Mouse (Mus musculus) MEL (cell line): Measurements from ENCODE around the gene Lxn. TPM values are rescaled to one million over a fixed set of nuclear protein-coding genes. Genes with fewer than 3 reads are reported as not detected.

Experiments used
- DNase-seq: peaks from one replicate; pipeline ENCODE4 v3.0.0; 2011; ENCODE audit warnings: low read depth, low spot score
- H3K27ac ChIP-seq: 2 replicates; pipeline ENCODE4 v1.5.1; 2012; ENCODE audit warnings: low read depth, mild to moderate bottlenecking, control low read depth, low read length, moderate library complexity; ENCODE audit not compliant: control insufficient read depth
- H3K27me3 ChIP-seq, 2 experiments: fragments of 150-350 bp in 1 of 2; sonication (generic) in 1 of 2; 2 replicates each; pipeline ENCODE4 v1.6.1; 2012; ENCODE audit warnings: low read length in 2 of 2, mild to moderate bottlenecking in 2 of 2, improper control_type of control experiment in 1 of 2, moderate library complexity in 1 of 2; ENCODE audit not compliant: insufficient read depth in 2 of 2, control insufficient read depth in 1 of 2
- H3K36me3 ChIP-seq, 2 experiments: 2 replicates each; pipeline ENCODE4 v1.6.1; 2012 to 2014; ENCODE audit warnings: low read length in 2 of 2, improper control_type of control experiment in 1 of 2, inconsistent platforms in 1 of 2, mild to moderate bottlenecking in 1 of 2; ENCODE audit not compliant: insufficient read depth in 2 of 2, control insufficient read depth in 1 of 2
- H3K4me1 ChIP-seq, 2 experiments: fragments of 150-350 bp in 1 of 2; sonication (generic) in 1 of 2; 2 replicates each; pipeline ENCODE4 v1.6.1; 2012; ENCODE audit warnings: low read length in 2 of 2, improper control_type of control experiment in 1 of 2, mild to moderate bottlenecking in 1 of 2; ENCODE audit not compliant: insufficient read depth in 2 of 2, control insufficient read depth in 1 of 2
- H3K4me3 ChIP-seq, 2 experiments: fragments of 150-350 bp in 1 of 2; sonication (generic) in 1 of 2; 2 replicates each; pipeline ENCODE4 v1.5.1; 2012; ENCODE audit warnings: low read depth in 2 of 2, low read length in 2 of 2, mild to moderate bottlenecking in 2 of 2, moderate library complexity in 2 of 2, control low read depth in 1 of 2, improper control_type of control experiment in 1 of 2; ENCODE audit not compliant: control insufficient read depth in 1 of 2, insufficient read depth in 1 of 2
- H3K79me2 ChIP-seq: 2 replicates; pipeline ENCODE4 v1.6.1; 2012; ENCODE audit warnings: mild to moderate bottlenecking, low read length, moderate library complexity; ENCODE audit not compliant: control insufficient read depth, poor library complexity, insufficient read depth
- H3K9ac ChIP-seq: 2 replicates; pipeline ENCODE4 v1.6.1; 2012; ENCODE audit warnings: low read depth, mild to moderate bottlenecking, control low read depth, low read length, moderate library complexity; ENCODE audit not compliant: control insufficient read depth, poor library complexity, severe bottlenecking
- H3K9me3 ChIP-seq: fragments of 150-350 bp; sonication (generic); replicated peaks from 2 replicates; pipeline ENCODE4 v1.6.1; 2012; ENCODE audit warnings: mild to moderate bottlenecking, low read length, improper control_type of control experiment, moderate library complexity; ENCODE audit not compliant: insufficient read depth
- CHD2 ChIP-seq: IDR thresholded peaks from 2 replicates; pipeline ENCODE4 v1.6.1; 2011; ENCODE audit warnings: low read length, improper control_type of control experiment
- CTCF ChIP-seq, 3 experiments: IDR thresholded peaks in 2 of 3; conservative IDR thresholded peaks in 1 of 3; 2 replicates each; pipeline ENCODE4 v1.5.1; 2011 to 2012; ENCODE audit warnings: low read length in 3 of 3, low read depth in 2 of 3, mild to moderate bottlenecking in 2 of 3, improper control_type of control experiment in 1 of 3, inconsistent platforms in 1 of 3, mixed read lengths in 1 of 3, moderate library complexity in 1 of 3; ENCODE audit not compliant: control insufficient read depth in 1 of 3, insufficient read depth in 1 of 3, poor library complexity in 1 of 3, severe bottlenecking in 1 of 3
- E2F4 ChIP-seq: IDR thresholded peaks from 2 replicates; pipeline ENCODE4 v1.6.1; 2011; ENCODE audit warnings: low read depth, low read length, improper control_type of control experiment, borderline replicate concordance
- ELF1 ChIP-seq: IDR thresholded peaks from 2 replicates; pipeline ENCODE4 v1.6.1; 2014; ENCODE audit warnings: low read depth, mild to moderate bottlenecking, inconsistent platforms, low read length, improper control_type of control experiment, moderate library complexity
- GABPA ChIP-seq: IDR thresholded peaks from 2 replicates; pipeline ENCODE4 v1.6.1; 2012; ENCODE audit warnings: low read depth, mild to moderate bottlenecking, inconsistent platforms, low read length, improper control_type of control experiment, moderate library complexity
- GATA1 ChIP-seq: IDR thresholded peaks from 2 replicates; pipeline ENCODE4 v1.6.1; 2011; ENCODE audit warnings: low read depth, low read length, improper control_type of control experiment
- JUND ChIP-seq: IDR thresholded peaks from 2 replicates; pipeline ENCODE4 v1.6.1; 2011; ENCODE audit warnings: low read depth, mild to moderate bottlenecking, improper control_type of control experiment, low read length
- MAFK ChIP-seq: IDR thresholded peaks from 2 replicates; pipeline ENCODE4 v1.6.1; 2011; ENCODE audit warnings: low read depth, mild to moderate bottlenecking, low read length, improper control_type of control experiment, borderline replicate concordance
- MYB ChIP-seq: IDR thresholded peaks from 2 replicates; pipeline ENCODE4 v1.6.1; 2011; ENCODE audit warnings: mild to moderate bottlenecking, low read depth, low read length, improper control_type of control experiment
- MYC ChIP-seq: IDR thresholded peaks from 2 replicates; pipeline ENCODE4 v1.6.1; 2011; ENCODE audit warnings: low read depth, mild to moderate bottlenecking, low read length, improper control_type of control experiment, moderate library complexity
- NELFE ChIP-seq: IDR thresholded peaks from 2 replicates; pipeline ENCODE4 v1.6.1; 2011; ENCODE audit warnings: low read depth, low read length, improper control_type of control experiment
- NRF1 ChIP-seq: IDR thresholded peaks from 2 replicates; pipeline ENCODE4 v1.6.1; 2014; ENCODE audit warnings: low read depth, mild to moderate bottlenecking, inconsistent platforms, low read length, improper control_type of control experiment, moderate library complexity; ENCODE audit not compliant: poor library complexity, insufficient read depth, severe bottlenecking
- POLR2A ChIP-seq, 2 experiments: IDR thresholded peaks; 2 replicates each; pipeline ENCODE4 v1.6.1; 2011 to 2012; ENCODE audit warnings: low read length in 2 of 2, mild to moderate bottlenecking in 2 of 2, control low read depth in 1 of 2, improper control_type of control experiment in 1 of 2, low read depth in 1 of 2, moderate library complexity in 1 of 2; ENCODE audit not compliant: control insufficient read depth in 1 of 2, insufficient read depth in 1 of 2, poor library complexity in 1 of 2
- POLR2AphosphoS2 ChIP-seq: IDR thresholded peaks from 2 replicates; pipeline ENCODE4 v1.6.1; 2011; ENCODE audit warnings: low read length, improper control_type of control experiment
- RAD21 ChIP-seq: IDR thresholded peaks from 2 replicates; pipeline ENCODE4 v1.6.1; 2011; ENCODE audit warnings: mild to moderate bottlenecking, low read depth, low read length, improper control_type of control experiment
- SIN3A ChIP-seq: IDR thresholded peaks from 2 replicates; pipeline ENCODE4 v1.6.1; 2012; ENCODE audit warnings: low read length, improper control_type of control experiment, inconsistent platforms
- TAL1 ChIP-seq: IDR thresholded peaks from 2 replicates; pipeline ENCODE4 v1.6.1; 2012; ENCODE audit warnings: mild to moderate bottlenecking, inconsistent platforms, low read length, moderate library complexity, mixed read lengths
- TBP ChIP-seq: IDR thresholded peaks from 2 replicates; pipeline ENCODE4 v1.8.0; 2011; ENCODE audit warnings: low read depth, low read length, improper control_type of control experiment
- TCF12 ChIP-seq: IDR thresholded peaks from 2 replicates; pipeline ENCODE4 v1.6.1; 2014; ENCODE audit warnings: low read depth, mild to moderate bottlenecking, inconsistent platforms, low read length, improper control_type of control experiment, moderate library complexity
- UBTF ChIP-seq: IDR thresholded peaks from 2 replicates; pipeline ENCODE4 v1.6.1; 2012; ENCODE audit warnings: low read depth, mild to moderate bottlenecking, inconsistent platforms, low read length, improper control_type of control experiment, moderate library complexity, borderline replicate concordance; ENCODE audit not compliant: insufficient read depth
- USF2 ChIP-seq, 2 experiments: IDR thresholded peaks; 2 replicates each; pipeline ENCODE4 v1.6.1; 2011 to 2012; ENCODE audit warnings: improper control_type of control experiment in 2 of 2, low read length in 2 of 2, borderline replicate concordance in 1 of 2, inconsistent platforms in 1 of 2, low read depth in 1 of 2, mild to moderate bottlenecking in 1 of 2; ENCODE audit not compliant: insufficient read depth in 1 of 2
- ZMIZ1 ChIP-seq: IDR thresholded peaks from 2 replicates; pipeline ENCODE4 v1.6.1; 2012; ENCODE audit warnings: low read depth, mild to moderate bottlenecking, inconsistent platforms, low read length, improper control_type of control experiment, moderate library complexity
- polyA plus RNA-seq, 2 experiments: library from polyadenylated mRNA; stranded (reverse) in 1 of 2; unstranded in 1 of 2; fragments of >175 nt in 1 of 2; fragments of >200 nt in 1 of 2; gene quantifications; 2 replicates each; pipeline versions ENCODE4 v1.2.1 to v1.2.4; 2012; ENCODE audit warnings: low replicate concordance in 2 of 2, low read depth in 1 of 2; ENCODE audit not compliant: insufficient read length in 2 of 2, insufficient read depth in 1 of 2, missing spikeins in 1 of 2
- total RNA-seq: library from RNA; depleted of rRNA; stranded (reverse); fragments of 300-350 nt; gene quantifications from 2 replicates; pipeline ENCODE4 v1.2.3, GENCODE M21; 2012

Gene Lxn
- total and polyA plus RNA-seq, 3 experiments = 0.26 TPM; not detected in 2

- H3K9ac ChIP-seq = no peak overlapping the region
- no peak for DNase-seq
Measured at GRCm38 (mm10) chr3:67459881-67460280, 3.8 kb downstream of the Lxn start.

GRCm38 (mm10) chr3:67450601-67451210 lies 13.0 kb downstream of the Lxn start:
- no peaks in the 10 kb centered on the region for H3K4me1 ChIP-seq
- H3K4me3 ChIP-seq = no peak overlapping the region
- DNase-seq = peak; percentile 26
- TF ChIP-seq CHD2 (no peak), UBTF (no peak), TBP (no peak), TAL1 (no peak), GABPA (no peak), CTCF (IDR thresholded peaks at IDR 0.05 in 2 of 3, conservative IDR thresholded peaks at IDR 0.05 in 1 of 3; ENCODE audit: control insufficient read depth in 1 of 3, insufficient read depth in 1 of 3, low read depth in 2 of 3, low read length in 3 of 3, poor library complexity in 1 of 3, severe bottlenecking in 1 of 3) (no peak), NRF1 (no peak), JUND (no peak), E2F4 (no peak), USF2 (IDR thresholded peaks at IDR 0.05; ENCODE audit: borderline replicate concordance in 1 of 2, insufficient read depth in 1 of 2, low read depth in 1 of 2, low read length in 2 of 2) (no peak), ELF1 (no peak), MYC (no peak), MAFK (no peak), RAD21 (no peak), ZMIZ1 (no peak), POLR2A (IDR thresholded peaks at IDR 0.05; ENCODE audit: control insufficient read depth in 1 of 2, insufficient read depth in 1 of 2, low read depth in 1 of 2, low read length in 2 of 2, poor library complexity in 1 of 2) (no peak), TCF12 (no peak), SIN3A (no peak), NELFE (no peak)
- no peaks in the 10 kb centered on the region for H3K9me3 ChIP-seq
- no peak overlapping the region for H3K9ac ChIP-seq
- peaks cover 0 to 11% of the 10 kb centered on the region in 2 experiments; a peak in 3 of 4 replicates for H3K36me3 ChIP-seq
- H3K79me2 ChIP-seq = no peaks in the 10 kb centered on the region
- no peak overlapping the region for H3K27ac ChIP-seq
- H3K27me3 ChIP-seq = no peaks in the 10 kb centered on the region

More at GRCm38 (mm10) chr3:67459881-67460280, 3.8 kb downstream of the Lxn start:
- H3K27me3 ChIP-seq = no peaks in the 10 kb centered on the region
- H3K4me3 ChIP-seq = no peak overlapping the region
- TF ChIP-seq MAFK (no peak), MYC (no peak), E2F4 (no peak), POLR2AphosphoS2 (no peak), GABPA (no peak), MYB (no peak), TCF12 (no peak), CTCF (IDR thresholded peaks at IDR 0.05 in 2 of 3, conservative IDR thresholded peaks at IDR 0.05 in 1 of 3; ENCODE audit: control insufficient read depth in 1 of 3, insufficient read depth in 1 of 3, low read depth in 2 of 3, low read length in 3 of 3, poor library complexity in 1 of 3, severe bottlenecking in 1 of 3) (no peak), GATA1 (no peak), POLR2A (IDR thresholded peaks at IDR 0.05; ENCODE audit: control insufficient read depth in 1 of 2, insufficient read depth in 1 of 2, low read depth in 1 of 2, low read length in 2 of 2, poor library complexity in 1 of 2) (no peak)
- H3K9me3 ChIP-seq = no peaks in the 10 kb centered on the region
- H3K36me3 ChIP-seq = peaks cover 0 to 22% of the 10 kb centered on the region in 2 experiments; a peak in 2 of 4 replicates
- H3K27ac ChIP-seq = no peak overlapping the region
- no peaks in the 10 kb centered on the region for H3K4me1 ChIP-seq
- no peaks in the 10 kb centered on the region for H3K79me2 ChIP-seq
